Mouse (Mus musculus) retina, adult 2 months (tissue): ENCODE data around the gene Lrch1.

ENCODE experiments used
- DNase-seq: peaks from one replicate; pipeline ENCODE4 v3.0.0-alpha.2; 2012; ENCODE audit warnings: low read depth, low spot score

Lrch1 gene

DNA sequence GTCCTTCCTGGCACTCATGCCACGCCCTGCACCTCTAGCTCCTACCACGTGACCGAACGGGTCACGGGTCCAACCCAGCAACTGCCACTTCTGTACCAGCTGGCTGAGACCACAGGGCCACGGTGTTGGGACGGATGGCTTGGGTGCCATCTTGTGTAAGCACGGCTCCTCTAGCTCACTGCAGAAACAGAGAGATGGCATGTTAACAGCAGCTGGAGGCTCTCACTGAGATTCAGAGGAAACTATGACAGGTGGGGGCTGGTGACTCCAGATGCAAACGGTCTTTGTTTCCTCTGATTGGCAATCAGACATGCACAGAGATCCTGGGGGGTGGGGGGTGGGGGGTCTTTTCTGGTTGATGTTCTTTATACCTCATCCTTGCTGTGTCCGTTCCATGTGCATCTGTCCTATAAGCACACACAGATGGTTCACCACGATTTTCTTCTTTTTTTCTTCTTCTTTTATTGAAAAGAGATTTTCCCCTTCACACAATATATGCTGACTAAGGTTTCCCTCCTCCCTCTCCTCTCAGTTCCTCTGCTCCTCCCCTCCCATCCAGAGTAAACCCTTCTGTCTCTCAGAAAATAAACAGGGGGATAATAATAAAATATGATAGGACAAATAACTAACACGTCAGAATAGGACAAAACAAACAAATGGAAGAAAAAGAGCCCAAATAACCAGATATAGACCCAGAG lies 25.5 kb downstream of the Lrch1 start:
- no peak for DNase-seq

DNA sequence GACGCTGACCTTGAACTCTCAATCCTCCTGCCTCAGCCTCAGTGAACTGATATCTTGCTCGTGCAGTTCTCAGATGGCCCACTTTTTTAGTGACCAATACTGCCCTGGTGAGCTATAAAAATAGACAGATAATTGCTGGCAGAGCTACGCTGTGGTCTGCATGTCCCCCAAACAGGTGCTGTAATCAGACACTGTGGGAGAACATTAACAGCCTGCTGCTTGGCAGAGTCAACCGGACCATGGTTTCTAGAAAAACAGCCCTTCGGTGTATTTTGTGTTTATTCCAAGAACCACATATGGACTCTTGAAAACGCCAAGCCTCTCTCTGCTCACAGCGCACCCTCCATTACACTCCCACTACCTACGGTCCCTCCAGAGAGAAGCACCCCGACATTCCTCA lies 26.2 kb downstream of the Lrch1 start:
- DNase-seq: no peak

GRCm38 (mm10) chr14:74919132-74919531 lies 28.5 kb downstream of the Lrch1 start:
- DNase-seq: no peak

DNA sequence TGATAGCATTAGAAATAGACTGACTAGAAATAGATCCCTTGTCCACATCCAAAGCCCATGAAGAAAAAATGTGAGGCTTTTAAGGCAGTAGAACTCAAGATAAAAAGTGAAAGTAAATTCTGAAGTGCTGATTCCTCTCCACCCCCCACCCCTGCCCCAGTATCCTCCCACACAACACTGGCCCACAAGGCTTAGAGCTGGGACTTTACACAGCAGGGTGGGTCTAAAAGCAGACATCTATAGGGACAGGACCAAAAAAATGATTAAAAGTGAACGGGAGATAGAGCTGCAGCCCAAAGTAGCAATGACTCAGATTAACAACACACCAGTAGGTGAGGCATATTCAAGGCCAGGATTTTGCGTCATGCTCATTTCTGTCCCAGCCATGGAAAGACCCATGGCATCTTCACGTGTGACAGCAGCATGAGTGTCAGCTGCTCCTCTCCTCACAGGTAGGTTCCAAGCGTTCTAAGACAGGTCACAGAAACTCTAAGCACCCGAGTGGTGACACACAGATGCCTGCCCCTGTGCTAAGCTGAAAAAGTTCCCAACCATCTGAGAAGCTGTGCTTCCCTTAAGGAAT lies 29.1 kb downstream of the Lrch1 start:
- no peak for DNase-seq

DNA sequence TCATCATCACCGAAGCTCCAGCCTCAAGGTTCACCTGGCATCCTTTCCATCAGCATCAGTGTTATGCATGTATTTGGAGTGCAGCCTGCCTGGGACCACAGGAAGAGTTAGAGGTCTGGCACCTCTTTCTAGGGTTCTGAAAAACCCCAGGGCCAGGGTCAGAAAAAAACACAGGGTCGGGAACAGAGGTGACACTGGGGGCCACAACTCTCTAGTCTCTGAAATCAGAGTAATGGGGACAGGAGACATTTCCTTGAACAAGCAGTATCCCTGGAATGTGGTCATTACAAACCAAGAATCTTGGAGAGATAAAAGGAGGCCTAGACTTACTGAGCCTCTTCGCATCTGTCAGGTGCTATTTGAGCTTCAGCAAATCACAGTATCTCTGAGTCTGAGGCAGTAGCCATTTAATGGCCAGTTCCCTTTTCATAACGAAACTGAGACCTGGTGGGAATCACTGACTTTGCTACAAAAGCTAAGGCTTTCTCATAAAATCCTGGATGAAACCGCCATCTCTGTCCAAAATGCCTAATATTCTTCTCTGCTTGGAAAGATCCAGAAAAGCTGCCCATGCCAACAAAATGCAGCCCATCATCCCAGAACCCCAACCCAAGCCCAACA lies 30.1 kb downstream of the Lrch1 start:
- DNase-seq: no peak

DNA sequence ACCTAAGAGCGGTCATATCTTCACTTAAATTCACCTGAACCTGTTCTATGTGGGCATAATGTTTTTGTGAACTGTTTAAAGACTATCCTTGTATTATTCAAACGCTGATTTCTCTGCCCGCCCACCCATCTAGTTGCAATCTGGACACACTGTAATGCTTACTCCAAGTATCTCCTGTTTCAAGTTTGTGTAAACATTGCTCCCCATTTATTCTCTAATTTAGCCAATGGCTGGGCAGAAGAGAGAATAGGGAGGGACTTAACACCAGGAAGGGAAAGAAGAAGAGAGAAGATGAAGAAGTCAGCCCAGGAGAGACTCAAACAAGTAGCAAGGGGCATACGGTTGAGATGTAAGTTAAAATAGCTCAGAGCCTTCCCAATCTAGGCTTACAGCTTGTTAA lies 31.0 kb downstream of the Lrch1 start:
- no peak for DNase-seq

GRCm38 (mm10) chr14:74916075-74916474 lies 31.6 kb downstream of the Lrch1 start:
- no peak for DNase-seq

GRCm38 (mm10) chr14:74915658-74916057 lies 32.0 kb downstream of the Lrch1 start:
- DNase-seq: no peak

DNA sequence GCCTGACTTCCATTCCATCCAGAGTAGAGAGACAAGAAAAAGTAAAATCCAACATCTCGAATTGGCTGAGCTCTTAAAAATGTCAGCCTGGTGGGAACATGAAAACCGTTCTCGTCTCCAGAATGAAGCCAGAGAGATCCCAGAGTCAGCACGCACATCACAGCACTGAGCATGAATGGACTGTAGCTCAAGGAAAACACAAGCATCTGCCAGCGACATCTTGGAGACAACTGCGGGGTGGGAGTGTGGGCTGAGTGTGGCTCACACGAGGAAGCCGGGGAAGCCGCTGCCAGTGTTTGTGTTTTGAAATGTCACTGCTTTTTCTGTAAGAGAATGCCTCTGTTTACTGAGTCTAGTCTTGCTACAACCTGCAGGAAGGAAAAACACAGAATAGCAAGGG lies 32.7 kb downstream of the Lrch1 start:
- no peak for DNase-seq

DNA sequence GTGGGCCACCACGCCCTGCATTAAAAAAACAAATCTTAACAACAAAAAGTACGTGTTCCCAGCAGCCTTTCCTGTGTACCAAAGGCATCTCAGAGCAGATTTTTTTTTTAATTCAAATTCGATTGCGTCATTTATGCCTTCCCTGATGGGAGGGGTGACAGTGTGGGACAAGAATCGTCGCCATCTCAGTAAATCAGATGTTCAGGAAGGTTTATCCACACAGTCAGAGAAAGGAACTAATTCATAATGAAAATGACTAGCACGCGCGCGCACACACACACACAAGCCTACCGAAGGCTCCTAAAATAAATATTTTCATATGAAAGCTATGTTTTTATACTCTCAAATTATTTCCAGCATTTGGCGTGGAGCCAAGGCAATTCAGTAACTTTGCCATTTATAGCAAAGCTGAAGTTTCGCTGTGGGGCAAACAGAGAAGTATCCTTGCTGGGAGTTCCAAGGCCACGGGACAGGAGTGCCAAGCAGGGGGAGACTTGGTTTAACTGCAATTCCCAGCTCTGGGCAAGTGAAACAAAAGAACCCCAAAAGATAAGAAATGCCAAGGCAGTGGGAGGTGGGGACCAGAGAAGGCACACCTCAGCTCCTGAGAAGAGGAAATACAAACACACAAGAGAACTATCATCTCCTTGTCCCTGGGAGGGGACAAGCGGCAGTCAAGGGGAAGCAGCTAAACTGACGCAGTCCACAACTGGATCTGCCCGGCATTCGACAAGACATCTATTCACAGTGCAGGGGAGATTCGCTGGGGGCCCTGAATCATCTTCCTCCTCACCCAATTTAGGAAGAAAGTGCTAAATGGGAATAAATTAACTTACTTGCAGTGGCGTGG lies 34.1 kb downstream of the Lrch1 start:
- DNase-seq: no peak

DNA sequence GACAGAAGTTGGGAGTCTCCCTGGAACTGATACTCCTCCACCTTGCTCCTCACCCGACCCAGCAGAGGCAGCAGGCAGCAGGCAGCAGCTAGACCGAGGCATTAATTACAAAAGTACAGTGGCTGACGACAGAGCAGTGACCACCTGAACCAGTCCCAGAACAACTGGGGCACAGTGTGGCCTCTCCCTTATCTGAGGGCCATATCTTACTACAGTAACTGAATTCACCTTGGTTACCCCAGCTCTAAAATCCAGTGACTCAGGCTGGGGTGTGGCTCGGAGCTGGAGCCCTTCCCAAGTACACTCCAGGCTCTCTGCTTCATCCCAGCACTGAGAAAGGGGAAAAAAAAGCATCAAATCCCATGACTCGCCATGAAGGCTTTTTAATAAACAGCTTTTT lies 37.3 kb downstream of the Lrch1 start:
- DNase-seq: no peak

GRCm38 (mm10) chr14:74909021-74909420 lies 38.7 kb downstream of the Lrch1 start:
- no peak for DNase-seq

GRCm38 (mm10) chr14:74908250-74908649 lies 39.4 kb downstream of the Lrch1 start:
- DNase-seq: no peak

DNA sequence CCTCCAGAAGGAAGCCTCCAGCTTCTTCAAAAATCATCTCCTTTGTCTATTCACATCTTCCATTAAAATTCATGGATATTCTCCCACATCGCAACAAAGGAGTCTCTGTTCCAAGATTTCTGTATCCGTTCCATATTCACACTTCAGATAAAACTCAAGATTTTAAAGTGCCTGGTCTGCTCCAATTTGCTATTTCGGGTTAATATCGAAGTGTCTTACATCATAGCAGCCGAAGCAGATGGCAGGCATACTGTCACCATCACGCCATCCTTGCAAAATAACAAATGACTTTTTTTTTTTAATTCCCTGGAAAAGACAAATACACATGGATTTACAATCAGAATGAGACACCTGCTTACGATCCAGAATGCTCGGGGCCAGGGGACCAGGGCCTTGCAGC lies 40.0 kb downstream of the Lrch1 start:
- DNase-seq: no peak

DNA sequence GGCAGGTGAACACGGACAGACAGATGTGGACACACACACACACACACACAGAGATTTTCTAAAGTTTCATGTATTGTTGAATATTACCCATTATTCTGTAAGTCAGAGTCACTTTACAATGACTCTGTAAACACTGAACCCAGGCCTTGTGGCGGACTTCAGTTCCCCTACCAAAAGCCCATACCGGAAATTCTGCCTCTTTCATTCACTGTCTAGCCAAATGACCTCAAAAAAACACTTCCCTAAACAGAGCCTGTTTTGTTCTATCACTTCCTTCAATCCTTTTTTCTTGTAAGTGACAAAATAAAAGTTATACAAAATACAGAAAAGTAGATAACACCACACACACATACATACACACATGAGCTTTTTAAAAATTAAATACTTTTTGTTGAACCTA lies 41.7 kb downstream of the Lrch1 start:
- no peak for DNase-seq

- no peak for DNase-seq
Measured at GRCm38 (mm10) chr14:74904442-74904841, 43.2 kb downstream of the Lrch1 start.

DNA sequence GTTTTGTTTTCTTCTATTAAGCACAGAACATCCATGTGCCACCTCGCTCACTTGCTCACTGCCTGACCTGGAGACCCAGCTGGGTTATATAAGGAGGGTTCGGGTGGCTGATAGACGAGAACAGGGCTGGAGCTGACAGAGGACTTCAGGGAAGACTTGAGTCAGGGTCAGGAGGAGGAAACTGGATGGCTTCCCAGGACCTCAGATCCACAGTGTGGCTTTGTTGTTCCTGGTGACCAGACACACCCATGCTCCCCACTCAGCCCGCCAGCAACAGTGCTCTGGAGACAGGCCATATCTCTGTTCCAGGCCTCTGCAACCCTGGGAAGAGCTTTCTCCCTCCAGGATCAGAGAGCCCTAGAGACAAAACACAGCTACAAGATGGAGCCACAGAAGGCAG lies 44.6 kb downstream of the Lrch1 start:
- DNase-seq: no peak

- no peak for DNase-seq
Measured at GRCm38 (mm10) chr14:74900705-74901369, 46.8 kb downstream of the Lrch1 start.

DNA sequence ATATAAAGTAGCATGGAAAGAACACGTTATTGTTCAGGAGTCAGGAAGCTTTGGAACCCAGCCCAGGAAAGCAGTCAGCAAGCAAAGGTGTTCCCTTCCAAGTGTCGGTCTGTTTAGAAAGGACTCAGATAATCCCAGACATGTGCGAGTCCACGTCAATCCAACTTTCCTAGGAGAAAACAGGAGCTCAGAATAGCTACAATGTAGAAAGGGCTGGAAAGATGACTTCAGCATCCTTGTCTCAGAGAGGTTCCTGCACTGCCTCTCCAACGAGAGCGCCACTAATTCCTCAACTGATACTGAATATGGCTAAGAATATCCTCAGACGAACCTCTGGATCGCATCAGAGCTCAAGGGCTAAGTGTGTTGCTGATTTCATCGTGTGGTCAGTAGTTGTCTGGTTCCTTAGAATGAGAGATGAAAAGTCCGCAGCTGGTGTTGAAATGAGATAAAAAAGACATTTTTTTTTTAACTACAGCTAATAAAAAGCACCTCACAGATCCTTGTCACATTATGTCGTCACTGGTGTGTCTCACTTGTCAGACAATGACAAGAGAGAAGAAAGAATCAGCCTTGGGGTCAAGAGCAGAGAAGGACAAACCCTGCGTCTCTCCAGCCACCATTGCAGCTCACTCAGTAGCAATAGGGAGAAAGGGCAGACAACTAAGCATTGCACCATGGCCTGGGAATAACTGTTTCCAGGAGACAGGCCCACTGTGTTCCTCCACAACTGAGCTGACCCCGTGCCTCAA lies 47.5 kb downstream of the Lrch1 start:
- no peak for DNase-seq

DNA sequence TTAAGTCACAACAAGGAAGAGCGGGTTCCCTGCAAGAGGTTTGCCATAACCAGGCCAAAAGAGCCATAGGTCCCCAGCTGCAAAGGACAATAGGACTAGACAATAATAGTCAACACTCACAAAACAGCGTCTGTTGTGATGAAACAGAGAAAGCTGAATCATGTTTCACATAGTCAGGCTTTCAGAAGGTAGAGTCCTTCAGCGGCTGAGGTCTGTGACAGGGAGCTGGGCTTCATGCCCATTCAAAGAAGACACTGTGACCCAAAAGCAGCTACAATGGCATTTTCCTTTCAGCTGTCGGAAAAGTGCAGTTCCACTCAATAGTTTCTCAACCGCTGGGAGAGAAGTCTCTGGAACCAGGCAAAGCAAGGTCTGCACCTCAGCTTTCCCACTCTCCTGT lies 48.7 kb downstream of the Lrch1 start:
- DNase-seq: no peak

- no peak for DNase-seq
Measured at GRCm38 (mm10) chr14:74893693-74894092, 54.0 kb downstream of the Lrch1 start.
